ENCODE assay signal across 13 mouse cellular contexts in genomic region chr6:82756799-82757210, GRCm38 (mm10). TPM values are rescaled to one million over a fixed set of nuclear protein-coding genes. Genes with fewer than 3 reads are reported as not detected.
DNase-seq lines count a peak whose midpoint lies in the region; ATAC-seq lines count a peak whose summit lies in the region.
"Had no signal": no experiment of that assay in that cellular context is flagged by ENCODE, and none has a peak within 500 bp of the region (broad histone marks: within the 10 kb centered on the region; RNA-seq: fewer than 3 reads in every experiment).

No protein-coding gene starts in this region.

- no peak for DNase-seq in heart, adult 11 months
- peak; percentile 29 for DNase-seq in cerebellum, adult 8-10 months
- DNase-seq: layer of hippocampus, postnatal 36 days; retina, postnatal 1 day had no signal

- H3K9ac ChIP-seq in heart, embryonic 15.5 days = no peak overlapping the region
- H3K9ac ChIP-seq in intestine, embryonic 15.5 days = no peak overlapping the region
- no peak overlapping the region for H3K9ac ChIP-seq in stomach, embryonic 16.5 days (ENCODE audit: low read length)
- no peak overlapping the region for H3K9ac ChIP-seq in kidney, embryonic 16.5 days (replicated peaks; ENCODE audit: low read length)
- H3K9ac ChIP-seq: limb, embryonic 15.5 days had no signal

- H3K4me3 ChIP-seq in heart, embryonic 15.5 days = no peak overlapping the region
- no peak overlapping the region for H3K4me3 ChIP-seq in intestine, embryonic 15.5 days (replicated peaks)
- H3K4me3 ChIP-seq in stomach, embryonic 16.5 days (replicated peaks; ENCODE audit: low read length) = no peak overlapping the region
- H3K4me3 ChIP-seq in kidney, embryonic 16.5 days (ENCODE audit: low read length) = no peak overlapping the region
- H3K4me3 ChIP-seq: hindbrain, embryonic 10.5 days; limb, embryonic 15.5 days had no signal

- ATAC-seq in heart, embryonic 15.5 days (replicated peaks; ENCODE audit: insufficient number of reproducible peaks, insufficient read depth, low FRiP score, low read depth) = no peak
- peak; percentile 80 for ATAC-seq in intestine, embryonic 15.5 days
- ATAC-seq in stomach, embryonic 16.5 days (ENCODE audit: insufficient read depth, low FRiP score) = peak; percentile 65; the same call in 1 of the 2 replicates
- no peak for ATAC-seq in megakaryocyte, adult 5-6 weeks (ENCODE audit: poor library complexity, severe bottlenecking)
- no peak for ATAC-seq in kidney, embryonic 16.5 days (ENCODE audit: low FRiP score, low TSS enrichment)
- ATAC-seq: activated CD4-positive, CD25-positive, alpha-beta regulatory T cell, adult 4 months had no signal

- no peaks in the 10 kb centered on the region for H3K36me3 ChIP-seq in heart, embryonic 15.5 days
- H3K36me3 ChIP-seq in intestine, embryonic 15.5 days = peaks cover 7% of the 10 kb centered on the region; the same call in 1 of the 2 replicates
- no peaks in the 10 kb centered on the region; the same call in 1 of the 2 replicates for H3K36me3 ChIP-seq in stomach, embryonic 16.5 days (ENCODE audit: control insufficient read depth, insufficient read depth, low read length)
- H3K36me3 ChIP-seq in kidney, embryonic 16.5 days (ENCODE audit: insufficient read depth, low read length) = no peaks in the 10 kb centered on the region; the same call in 1 of the 2 replicates

- no peaks in the 10 kb centered on the region for H3K27me3 ChIP-seq in heart, embryonic 15.5 days
- H3K27me3 ChIP-seq in intestine, embryonic 15.5 days (replicated peaks) = no peaks in the 10 kb centered on the region
- H3K27me3 ChIP-seq in stomach, embryonic 16.5 days (ENCODE audit: control insufficient read depth, insufficient read depth, low read length) = no peaks in the 10 kb centered on the region
- H3K27me3 ChIP-seq in kidney, embryonic 16.5 days (ENCODE audit: insufficient read depth, low read length) = no peaks in the 10 kb centered on the region
- H3K27me3 ChIP-seq: limb, embryonic 15.5 days had no signal

- peaks cover 68% of the 10 kb centered on the region for H3K4me1 ChIP-seq in heart, embryonic 15.5 days (replicated peaks)
- peaks cover 10% of the 10 kb centered on the region; the same call in 1 of the 2 replicates for H3K4me1 ChIP-seq in intestine, embryonic 15.5 days (replicated peaks)
- peaks cover 7% of the 10 kb centered on the region for H3K4me1 ChIP-seq in stomach, embryonic 16.5 days (ENCODE audit: control insufficient read depth, insufficient read depth, low read length)
- peaks cover 5% of the 10 kb centered on the region; the same call in 1 of the 2 replicates for H3K4me1 ChIP-seq in kidney, embryonic 16.5 days (ENCODE audit: insufficient read depth, low read length)

- no peak overlapping the region for H3K4me2 ChIP-seq in heart, embryonic 15.5 days
- H3K4me2 ChIP-seq in intestine, embryonic 15.5 days (replicated peaks) = peak overlapping the region; percentile 23; the same call in 1 of the 2 replicates
- no peak overlapping the region for H3K4me2 ChIP-seq in stomach, embryonic 16.5 days (ENCODE audit: low read depth, low read length)
- H3K4me2 ChIP-seq in kidney, embryonic 16.5 days (replicated peaks; ENCODE audit: low read depth, low read length) = no peak overlapping the region
- H3K4me2 ChIP-seq: limb, embryonic 15.5 days had no signal

- H3K9me3 ChIP-seq in heart, embryonic 15.5 days (replicated peaks) = no peaks in the 10 kb centered on the region
- no peaks in the 10 kb centered on the region for H3K9me3 ChIP-seq in intestine, embryonic 15.5 days
- H3K9me3 ChIP-seq in stomach, embryonic 16.5 days (replicated peaks; ENCODE audit: control insufficient read depth, low read length) = no peaks in the 10 kb centered on the region
- H3K9me3 ChIP-seq in kidney, embryonic 16.5 days (ENCODE audit: low read length) = no peaks in the 10 kb centered on the region
- H3K9me3 ChIP-seq: hindbrain, embryonic 10.5 days; limb, embryonic 15.5 days had no signal

- peak overlapping the region; percentile 47 for H3K27ac ChIP-seq in heart, embryonic 15.5 days
- no peak overlapping the region for H3K27ac ChIP-seq in intestine, embryonic 15.5 days
- H3K27ac ChIP-seq in stomach, embryonic 16.5 days (ENCODE audit: low read length) = no peak overlapping the region
- no peak overlapping the region for H3K27ac ChIP-seq in kidney, embryonic 16.5 days (ENCODE audit: low read length)
- H3K27ac ChIP-seq: hindbrain, embryonic 10.5 days; kidney, postnatal 0 days; limb, embryonic 15.5 days had no signal

- 60% methylated on average over 9 of the region's 9 CpGs for WGBS in heart, embryonic 15.5 days
- WGBS in intestine, embryonic 15.5 days = 58% methylated on average over 9 of the region's 9 CpGs
- WGBS in stomach, embryonic 16.5 days = 62% methylated on average over 9 of the region's 9 CpGs
- WGBS in kidney, embryonic 16.5 days = 85% methylated on average over 9 of the region's 9 CpGs

RNA-seq across cellular contexts. Expression of gene Hk2, which starts 17.4 kb away (rescaled TPM):
- 30.2 and 31.0 TPM in 2 replicates for polyA plus RNA-seq in heart, embryonic 15.5 days (2015; fragmentation: Nextera tagmentation; extraction: Ambion mirVana)
- 18.8 and 22.0 TPM in 2 replicates for polyA plus RNA-seq in intestine, embryonic 15.5 days (2015; fragmentation: Nextera tagmentation; extraction: Ambion mirVana)
- polyA plus RNA-seq in stomach, embryonic 16.5 days (2015; fragmentation: Nextera tagmentation; extraction: Ambion mirVana) = 24.2 and 31.3 TPM in 2 replicates
- 56.7 and 64.1 TPM in 2 replicates for total RNA-seq in megakaryocyte, adult 5-6 weeks (2015)
- total RNA-seq in megakaryocyte, adult 5-6 weeks (2017) = 70.2 and 71.2 TPM in 2 replicates
- 16.2 and 16.3 TPM in 2 replicates for polyA plus RNA-seq in kidney, embryonic 16.5 days (2015; fragmentation: Nextera tagmentation; extraction: Ambion mirVana)

RNA-seq across cellular contexts. Expression of gene Pole4, which starts 51.6 kb away (rescaled TPM):
- polyA plus RNA-seq in heart, embryonic 15.5 days (2015; fragmentation: Nextera tagmentation; extraction: Ambion mirVana) = 78.0 and 81.7 TPM in 2 replicates
- 96.4 and 101 TPM in 2 replicates for polyA plus RNA-seq in intestine, embryonic 15.5 days (2015; fragmentation: Nextera tagmentation; extraction: Ambion mirVana)
- polyA plus RNA-seq in stomach, embryonic 16.5 days (2015; fragmentation: Nextera tagmentation; extraction: Ambion mirVana) = 79.8 and 94.1 TPM in 2 replicates
- 57.2 and 72.8 TPM in 2 replicates for total RNA-seq in megakaryocyte, adult 5-6 weeks (2015)
- 28.1 and 28.6 TPM in 2 replicates for total RNA-seq in megakaryocyte, adult 5-6 weeks (2017)
- polyA plus RNA-seq in kidney, embryonic 16.5 days (2015; fragmentation: Nextera tagmentation; extraction: Ambion mirVana) = 103 TPM in 2 replicates

Comparison
In these comparisons a context has a peak if more than half of its experiments do, and no peak if none do; other contexts are left out.
1. ATAC-seq: peak in intestine, embryonic 15.5 days (single experiment) and stomach, embryonic 16.5 days (single experiment); none in heart, embryonic 15.5 days (single experiment), megakaryocyte, adult 5-6 weeks (single experiment) and kidney, embryonic 16.5 days (single experiment).